Mouse (Mus musculus) cerebellum, postnatal 36 days (tissue): ENCODE results near the gene Mxra7.

ENCODE experiments used
- DNase-seq, 2 experiments: peaks; one replicate each; pipeline ENCODE4 v3.0.0; 2021 to 2022; ENCODE audit warnings: mixed read lengths in 2 of 2

Mxra7 gene

GRCm38 (mm10) chr11:116764946-116765345, 62.9 kb downstream of the Mxra7 start:
- no peak for DNase-seq

- no peak for DNase-seq
Measured at GRCm38 (mm10) chr11:116764346-116764745, 63.5 kb downstream of the Mxra7 start.

GRCm38 (mm10) chr11:116755191-116755590, 72.7 kb downstream of the Mxra7 start:
- no peak for DNase-seq

- no peak for DNase-seq
Measured at GRCm38 (mm10) chr11:116753674-116754470, 74.0 kb downstream of the Mxra7 start.
